Mouse (Mus musculus) myocyte (in vitro differentiated cells): ENCODE data around the gene Kctd17.

Source experiments
- MAX ChIP-seq: IDR thresholded peaks from one replicate; pipeline ENCODE4 v1.6.1; 2011; ENCODE audit warnings: low read depth, mild to moderate bottlenecking, control low read depth
- MYOD1 ChIP-seq, 3 experiments: IDR thresholded peaks; one replicate each; pipeline ENCODE4 v1.6.1; 2011; ENCODE audit warnings: control low read depth in 2 of 3, low read depth in 2 of 3, mild to moderate bottlenecking in 2 of 3, moderate library complexity in 1 of 3; ENCODE audit not compliant: insufficient read length in 2 of 3, control insufficient read depth in 1 of 3
- POLR2A ChIP-seq: IDR thresholded peaks from one replicate; pipeline ENCODE4 v1.6.1; 2011; ENCODE audit warnings: low read depth, mild to moderate bottlenecking, control low read depth, moderate library complexity; ENCODE audit not compliant: insufficient read length
- REST ChIP-seq: IDR thresholded peaks from one replicate; pipeline ENCODE4 v1.6.1; 2011; ENCODE audit warnings: mild to moderate bottlenecking, control low read depth, moderate library complexity; ENCODE audit not compliant: insufficient read depth, insufficient read length
- TCF12 ChIP-seq: IDR thresholded peaks from one replicate; pipeline ENCODE4 v1.6.1; 2011; ENCODE audit warnings: mild to moderate bottlenecking, control low read depth; ENCODE audit not compliant: poor library complexity, insufficient read depth, severe bottlenecking
- TCF3 ChIP-seq: IDR thresholded peaks from one replicate; pipeline ENCODE4 v1.6.1; 2011; ENCODE audit warnings: low read depth, control low read depth; ENCODE audit not compliant: insufficient read length

GRCm38 (mm10) chr15:78384220-78385116 is 43.9 kb upstream of the Kctd17 start:
- TF ChIP-seq POLR2A (no peak), TCF12 (no peak), REST (no peak), MYOD1 (IDR thresholded peaks at IDR 0.05; ENCODE audit: control insufficient read depth in 1 of 3, insufficient read length in 2 of 3, low read depth in 2 of 3) (no peak), MAX (no peak), TCF3 (no peak)
